Mouse (Mus musculus) gastrocnemius, postnatal 36 days (tissue): Measurements from ENCODE around the gene Sft2d1. TPM values are rescaled to one million over a fixed set of nuclear protein-coding genes. Genes with fewer than 3 reads are reported as not detected.
"Not testable (repeated sequence)": the region's sequence is repeated elsewhere in the genome, so short reads cannot be mapped to it uniquely, and the experiment has no call there.

ENCODE experiments used
- DNase-seq, 2 experiments: peaks; one replicate each; pipeline ENCODE4 v3.0.0; 2022
- intact Hi-C: fragments of 180-260 bp; cut with DNase I; formaldehyde crosslinking; loops from one replicate; pipeline ENCODE4 v1.15.1; 2025
- total RNA-seq, 2 experiments: library from RNA; stranded (reverse); gene quantifications; 2 replicates each; pipeline ENCODE4 v1.2.3; 2021

The Sft2d1 gene
- total RNA-seq, 2 experiments from 2014 or later, result 5.0 to 5.7 TPM

GRCm38 (mm10) chr17:8299524-8299923 is 11.4 kb upstream of the Sft2d1 start:
- DNase-seq, result no peak
- intact Hi-C loops, result no loop called here

- no peak for DNase-seq
- intact Hi-C loops, result loop anchor here (5.0 kb wide), 1 partner anchor 34 kb away; no protein-coding TSS in a partner anchor
These were observed 9.4 kb upstream of the Sft2d1 start for GRCm38 (mm10) chr17:8301515-8301914.

- DNase-seq, result no peak
- intact Hi-C loops, result loop anchor here (5.0 kb wide), 1 partner anchor 36 kb away; no protein-coding TSS in a partner anchor
These were observed 8.0 kb upstream of the Sft2d1 start for GRCm38 (mm10) chr17:8302772-8303438.

- intact Hi-C loops, result loop anchor here (5.0 kb wide), 1 partner anchor 36 kb away; no protein-coding TSS in a partner anchor
- no peak for DNase-seq
These were observed 7.2 kb upstream of the Sft2d1 start for GRCm38 (mm10) chr17:8303671-8304070.

GRCm38 (mm10) chr17:8305801-8306200 is 5.1 kb upstream of the Sft2d1 start:
- no peak for DNase-seq
- intact Hi-C loops, result no loop called here

- no peak for DNase-seq
- intact Hi-C loops, result no loop called here
These were observed 849 bp downstream of the Sft2d1 start for GRCm38 (mm10) chr17:8311751-8312150.

GRCm38 (mm10) chr17:8313976-8314375 is 3.1 kb downstream of the Sft2d1 start:
- intact Hi-C loops, result no loop called here
- no peak for DNase-seq

GRCm38 (mm10) chr17:8316251-8316650 is 5.3 kb downstream of the Sft2d1 start:
- intact Hi-C loops, result loop anchor here (5.0 kb wide), 1 partner anchor 56 kb away; no protein-coding TSS in a partner anchor
- no peak for DNase-seq

GRCm38 (mm10) chr17:8326877-8327276 is 16.0 kb downstream of the Sft2d1 start:
- DNase-seq, result not testable (repeated sequence)

GRCm38 (mm10) chr17:8328511-8329174 is 17.7 kb downstream of the Sft2d1 start:
- intact Hi-C loops, result no loop called here
- no peak for DNase-seq

More at GRCm38 (mm10) chr17:8326877-8327276, 16.0 kb downstream of the Sft2d1 start:
- intact Hi-C loops, result not testable (repeated sequence)

- no peak for DNase-seq
- intact Hi-C loops, result no loop called here
These were observed 19.7 kb downstream of the Sft2d1 start for GRCm38 (mm10) chr17:8330602-8331001.

- intact Hi-C loops, DNase-seq: not testable (repeated sequence)
These were observed 26.3 kb downstream of the Sft2d1 start, which contains the start of gene Prr18 for GRCm38 (mm10) chr17:8337159-8337558. TSS of gene Prr18 (plus strand) at chr17:8337459.

GRCm38 (mm10) chr17:8339666-8340374 is 28.9 kb downstream of the Sft2d1 start:
- DNase-seq, result no peak
- intact Hi-C loops, result no loop called here

GRCm38 (mm10) chr17:8340407-8341359 is 29.8 kb downstream of the Sft2d1 start:
- intact Hi-C loops, result no loop called here
- no peak for DNase-seq

- intact Hi-C loops, result no loop called here
- DNase-seq, result no peak
These were observed 30.6 kb downstream of the Sft2d1 start for GRCm38 (mm10) chr17:8341360-8341963.

GRCm38 (mm10) chr17:8342706-8343105 is 31.8 kb downstream of the Sft2d1 start:
- DNase-seq, result no peak
- intact Hi-C loops, result no loop called here

GRCm38 (mm10) chr17:8343416-8343815 is 32.5 kb downstream of the Sft2d1 start:
- DNase-seq, result no peak
- intact Hi-C loops, result no loop called here

- intact Hi-C loops, result no loop called here
- no peak for DNase-seq
These were observed 36.9 kb downstream of the Sft2d1 start for GRCm38 (mm10) chr17:8347765-8348285.

- intact Hi-C loops, result no loop called here
- no peak for DNase-seq
These were observed 38.0 kb downstream of the Sft2d1 start for GRCm38 (mm10) chr17:8348941-8349340.
